Mouse (Mus musculus) retina, postnatal 7 days (tissue): ENCODE measurements around the gene Ccdc144b.
A peak's percentile ranks its signal among the peaks of the same experiment; 100 is the strongest.

Experiments
- DNase-seq: peaks from one replicate; pipeline ENCODE4 v3.0.0-alpha.2; 2012; ENCODE audit warnings: low read depth, low spot score

The Ccdc144b gene

DNA sequence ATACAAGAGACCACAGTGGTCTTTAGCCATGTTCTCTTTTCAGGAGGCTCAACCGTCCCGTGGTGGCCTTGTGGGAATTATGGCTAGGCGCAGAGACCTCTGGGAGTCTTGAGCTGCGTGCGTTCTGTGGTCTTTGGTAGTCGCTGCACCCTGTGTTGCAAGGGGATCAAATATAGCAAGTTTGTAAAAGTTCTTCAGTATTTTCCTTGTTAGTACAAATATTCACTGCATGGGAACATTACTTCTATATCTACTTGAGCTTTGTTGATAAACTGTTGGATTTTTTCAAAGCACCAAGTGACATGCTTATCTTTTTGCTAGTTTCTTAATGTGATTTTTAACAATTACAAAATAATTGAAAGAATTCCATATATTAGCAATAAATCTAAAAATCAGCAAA, at the start of gene Ccdc144b:
Gene Ccdc144b, minus strand, starts transcription at position 101 of the 400 bp plus-strand sequence.
- DNase-seq, result no peak

- no peak for DNase-seq
These were observed 42.0 kb upstream of the Ccdc144b start for GRCm38 (mm10) chr3:36095371-36095770.

- DNase-seq, result no peak
These were observed 34.2 kb upstream of the Ccdc144b start for GRCm38 (mm10) chr3:36087591-36087990.

- DNase-seq, result no peak
These were observed 32.0 kb upstream of the Ccdc144b start for GRCm38 (mm10) chr3:36085394-36085793.

GRCm38 (mm10) chr3:36083381-36083780, 30.0 kb upstream of the Ccdc144b start:
- no peak for DNase-seq

- DNase-seq, result no peak
These were observed 29.5 kb upstream of the Ccdc144b start for GRCm38 (mm10) chr3:36082843-36083242.

- no peak for DNase-seq
These were observed 27.4 kb upstream of the Ccdc144b start for GRCm38 (mm10) chr3:36080741-36081140.

GRCm38 (mm10) chr3:36079886-36080285, 26.5 kb upstream of the Ccdc144b start:
- no peak for DNase-seq

DNA sequence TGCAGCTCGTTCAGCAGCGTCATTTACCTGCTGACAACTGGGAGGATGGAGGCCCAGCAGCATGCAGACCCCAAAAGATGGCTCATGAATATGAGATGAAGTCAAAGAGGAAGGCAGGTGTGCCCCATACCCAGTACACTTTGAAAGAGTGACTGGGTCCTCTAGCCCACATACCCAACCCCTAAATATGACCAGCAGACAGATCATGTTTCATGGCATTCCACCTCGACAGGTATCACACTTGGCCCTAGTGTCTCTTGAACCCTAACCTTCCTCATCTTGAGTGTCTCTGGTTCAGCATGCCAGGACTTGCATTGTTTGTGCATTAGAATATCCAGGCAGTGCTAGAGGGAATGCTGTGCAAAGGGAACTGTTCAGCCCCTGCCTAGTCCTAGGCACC, 24.0 kb upstream of the Ccdc144b start:
- DNase-seq, result no peak

DNA sequence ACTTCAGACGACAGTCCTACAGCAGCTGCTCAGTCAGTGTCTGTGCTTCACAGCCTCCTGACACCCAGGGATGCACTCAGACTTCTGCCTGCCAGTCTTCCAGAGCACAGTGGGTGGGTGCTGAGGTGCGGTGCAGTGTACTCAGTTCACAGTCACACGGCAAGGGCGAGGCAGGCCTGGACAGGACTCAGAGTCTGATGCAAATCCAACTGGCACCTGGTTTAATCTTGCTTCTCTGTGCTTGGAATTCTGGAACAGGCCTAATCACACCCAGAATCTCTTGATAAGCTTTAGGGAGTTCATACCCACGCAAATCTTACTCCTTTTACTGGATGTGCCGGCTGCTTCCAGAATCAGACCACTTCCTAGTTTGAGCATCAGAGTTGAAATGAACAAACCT, 22.1 kb upstream of the Ccdc144b start:
- no peak for DNase-seq

GRCm38 (mm10) chr3:36074231-36074630, 20.9 kb upstream of the Ccdc144b start:
- DNase-seq, result no peak

DNA sequence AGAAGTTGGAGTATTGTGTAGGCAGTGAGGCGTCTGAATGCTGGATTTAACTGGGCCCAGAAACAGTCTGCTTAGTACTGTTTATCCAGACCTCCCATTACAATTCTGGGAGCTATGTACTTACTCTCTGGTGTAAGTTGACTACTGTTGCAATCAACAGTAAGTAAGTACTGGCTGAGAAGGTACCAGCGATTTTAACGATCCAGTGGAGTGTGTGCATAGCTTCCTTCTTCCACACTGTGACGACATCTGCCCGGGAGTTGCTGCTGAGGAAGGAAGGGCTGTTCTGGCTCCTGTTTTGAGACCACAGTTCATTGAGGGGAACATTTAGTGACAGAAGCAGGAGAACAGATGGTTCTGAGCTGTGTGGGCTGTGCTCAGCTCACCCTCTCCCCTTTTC, 17.7 kb upstream of the Ccdc144b start:
- DNase-seq, result no peak

DNA sequence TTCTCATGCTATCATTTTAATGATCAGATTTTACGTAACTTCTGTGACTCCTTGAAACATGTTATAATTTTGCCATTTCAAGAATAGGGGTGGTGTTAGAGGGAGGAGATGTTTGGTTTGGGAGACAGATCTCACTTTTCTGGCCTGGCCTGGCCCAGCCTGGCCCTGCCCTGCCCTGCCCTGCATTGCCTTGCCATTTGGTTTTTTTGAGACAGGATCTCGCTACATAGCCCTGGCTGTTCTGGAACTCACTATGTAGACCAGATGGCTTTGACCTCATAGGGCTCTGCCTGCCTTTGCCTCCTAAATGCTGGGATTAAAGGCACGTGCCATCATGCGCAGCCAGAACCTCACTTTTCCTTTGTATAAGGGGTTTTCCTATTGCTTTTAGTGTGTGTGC, 17.1 kb upstream of the Ccdc144b start:
- DNase-seq, result no peak

GRCm38 (mm10) chr3:36067731-36068130, 14.4 kb upstream of the Ccdc144b start:
- DNase-seq, result no peak

DNA sequence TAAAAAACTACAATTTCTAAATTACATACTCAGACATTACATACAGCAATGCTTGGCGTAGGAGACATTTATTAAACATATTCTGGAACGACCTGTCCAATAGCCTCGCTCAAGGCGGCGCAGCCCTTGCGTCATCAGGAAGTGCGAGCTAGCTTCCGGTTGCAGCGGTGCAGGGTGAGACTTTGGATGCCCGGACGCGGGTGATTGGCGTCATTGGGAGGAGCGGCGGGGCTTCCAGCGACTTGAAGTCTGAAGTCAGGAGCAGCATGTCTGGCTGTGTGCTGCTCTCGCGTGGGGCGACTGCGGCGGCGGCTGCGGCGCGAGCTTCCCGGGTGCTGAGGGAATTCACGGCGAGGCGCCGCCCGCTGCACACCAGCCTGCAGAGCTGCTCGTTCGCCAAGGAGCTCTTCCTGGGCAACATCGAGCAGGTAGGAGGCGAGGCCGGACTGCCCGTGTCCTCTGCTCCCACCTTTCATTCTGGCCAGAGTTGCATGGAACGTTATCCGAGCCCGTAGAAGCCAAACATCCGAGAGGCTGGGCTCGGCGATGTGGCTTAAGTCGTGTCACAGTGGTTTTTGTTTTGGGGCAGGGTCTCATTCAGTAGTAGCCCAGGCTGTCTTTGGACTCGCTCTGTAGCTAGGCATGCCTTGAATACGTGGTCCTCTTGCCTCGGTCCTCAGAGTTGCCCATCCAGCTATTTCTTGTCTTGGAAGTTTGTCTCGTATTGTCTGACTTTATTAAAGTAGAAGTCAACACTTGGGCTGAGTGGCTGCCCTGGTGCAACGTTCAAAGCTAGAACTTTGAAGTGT, 12.7 kb upstream of the Ccdc144b start, which contains the start of gene Acad9:
Gene Acad9, plus strand, starts transcription at position 137 of the 809 bp plus-strand sequence.
- peak; percentile 94 for DNase-seq

DNA sequence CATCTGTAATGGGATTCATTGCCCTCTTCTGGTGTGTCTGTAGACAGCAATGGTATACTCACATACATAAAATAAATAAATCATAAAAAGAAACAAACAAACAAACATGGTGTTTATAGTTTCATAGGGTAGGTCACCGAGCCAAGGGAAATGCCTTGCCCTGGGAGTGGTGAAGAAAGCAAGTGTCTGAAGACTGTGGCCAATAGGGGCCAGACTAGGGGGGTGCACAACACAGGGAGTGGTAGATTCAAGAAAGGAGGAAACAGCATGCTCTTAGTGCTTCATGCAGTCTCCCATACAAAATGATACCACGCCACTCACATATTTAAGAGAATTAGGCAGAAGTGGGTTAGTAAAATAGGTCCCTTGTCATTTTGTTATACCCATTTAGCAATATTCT, 11.8 kb upstream of the Ccdc144b start:
- DNase-seq, result no peak

GRCm38 (mm10) chr3:36064592-36065061, 11.3 kb upstream of the Ccdc144b start:
- DNase-seq, result no peak

- DNase-seq, result peak; percentile 49
These were observed 6.9 kb upstream of the Ccdc144b start for GRCm38 (mm10) chr3:36060096-36060850.

DNA sequence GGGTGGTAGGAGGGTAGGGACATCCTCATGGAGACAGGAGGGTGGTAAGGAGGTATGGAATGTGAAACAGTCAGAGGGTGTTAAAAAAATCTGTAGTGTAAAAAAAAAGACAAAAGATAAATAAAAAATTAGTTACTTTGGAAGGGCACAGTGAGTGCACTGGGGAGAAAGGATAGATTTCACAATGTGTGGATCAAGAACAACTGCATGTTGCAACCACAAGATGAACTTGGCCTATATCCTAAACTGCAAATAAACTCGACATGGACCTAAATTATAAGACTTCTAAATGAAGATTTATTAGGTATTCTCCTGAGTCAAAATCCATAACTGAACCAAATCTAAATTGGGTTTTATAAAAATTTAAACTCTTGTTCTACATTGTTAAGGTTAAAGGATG, 4.2 kb downstream of the Ccdc144b start:
- DNase-seq, result no peak

- no peak for DNase-seq
These were observed 8.3 kb downstream of the Ccdc144b start for GRCm38 (mm10) chr3:36045086-36045485.

DNA sequence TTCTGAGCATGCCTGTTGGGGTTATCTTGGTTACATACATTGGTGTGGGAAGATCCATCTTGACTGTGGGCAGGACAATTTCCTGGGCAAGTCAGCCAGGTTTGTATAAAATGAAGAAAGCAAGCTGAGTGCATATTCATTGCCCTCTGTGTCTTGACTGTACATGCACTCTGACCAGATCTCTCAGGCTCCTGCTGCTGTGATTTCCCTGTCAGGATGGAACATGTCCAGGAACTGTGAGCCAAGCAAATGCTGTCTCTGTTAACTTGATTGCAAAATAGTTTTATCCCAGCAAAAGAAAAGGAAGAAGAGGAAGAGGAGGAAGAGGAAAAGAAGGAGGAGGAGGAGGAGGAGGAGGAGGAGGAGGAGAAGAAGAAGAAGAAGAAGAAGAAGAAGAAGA, 8.8 kb downstream of the Ccdc144b start:
- DNase-seq, result no peak

DNA sequence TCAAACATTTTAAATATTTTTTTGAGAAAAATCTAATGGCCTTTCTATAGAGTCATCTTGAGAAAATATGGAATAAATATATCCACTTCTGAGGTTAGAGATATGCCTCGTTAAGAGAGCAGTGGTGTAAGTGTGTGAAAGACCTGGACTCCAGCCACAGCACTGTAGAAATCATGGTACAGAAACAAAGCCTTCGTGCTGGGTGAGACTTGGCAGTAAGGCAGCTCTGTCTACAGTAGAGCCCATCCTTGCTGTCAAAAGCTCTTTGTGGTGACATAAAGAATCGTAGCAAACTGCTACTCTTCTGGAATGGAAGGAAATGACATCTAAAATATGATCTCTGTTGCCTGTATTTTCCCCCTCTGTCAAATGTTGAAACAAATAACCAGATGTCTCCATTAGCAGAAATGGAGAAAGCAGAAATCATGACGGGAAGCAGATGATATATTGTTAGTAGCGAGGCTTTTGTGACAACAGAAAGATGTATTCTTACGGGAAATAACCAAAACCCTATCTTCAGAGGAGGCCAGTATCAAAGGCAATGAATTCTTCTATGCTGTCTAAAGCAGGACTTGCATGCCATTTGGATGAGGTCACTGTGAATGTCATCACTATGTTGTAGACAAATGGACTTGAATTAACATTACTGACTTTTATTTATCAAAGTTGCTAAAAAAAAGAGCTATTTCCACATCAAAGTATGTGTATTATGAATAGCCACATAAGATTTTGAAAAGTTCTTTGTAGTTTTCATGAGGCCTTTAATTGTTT, 21.4 kb downstream of the Ccdc144b start:
- no peak for DNase-seq
